Mouse (Mus musculus) WW6 (cell line): Measurements from ENCODE around the gene Fxyd5.

Experiments
- DNase-seq: peaks from one replicate; pipeline ENCODE4 v3.0.0-alpha.2; 2013; ENCODE audit warnings: low read depth, low spot score

Gene Fxyd5

GRCm38 (mm10) chr7:30988519-30989162 lies 53.6 kb downstream of the Fxyd5 start:
- DNase-seq, result no peak

GRCm38 (mm10) chr7:30985357-30985756 lies 56.9 kb downstream of the Fxyd5 start:
- no peak for DNase-seq
